Mouse (Mus musculus) MN1 (cell line): ENCODE data around the gene Chia1.
"Not testable (repeated sequence)": the region's sequence is repeated elsewhere in the genome, so short reads cannot be mapped to it uniquely, and the experiment has no call there.

ENCODE experiments used
- DNase-seq: peaks from one replicate; pipeline ENCODE4 v3.0.0-alpha.2; 2016; ENCODE audit warnings: low spot score

Chia1 gene

GRCm38 (mm10) chr3:106112929-106113328 is at the start of gene Chia1:
Chia1 (plus strand) TSS chr3:106113229.
- no peak for DNase-seq

GRCm38 (mm10) chr3:106067707-106068106 is 45.3 kb upstream of the Chia1 start:
- DNase-seq: not testable (repeated sequence)

- DNase-seq: no peak
These were observed 42.0 kb upstream of the Chia1 start for GRCm38 (mm10) chr3:106070994-106071393.

GRCm38 (mm10) chr3:106074824-106075223 is 38.2 kb upstream of the Chia1 start:
- DNase-seq: no peak

- DNase-seq: no peak
These were observed 14.0 kb downstream of the Chia1 start for GRCm38 (mm10) chr3:106126999-106127398.

- no peak for DNase-seq
These were observed 15.9 kb downstream of the Chia1 start for GRCm38 (mm10) chr3:106128807-106129493.

DNA sequence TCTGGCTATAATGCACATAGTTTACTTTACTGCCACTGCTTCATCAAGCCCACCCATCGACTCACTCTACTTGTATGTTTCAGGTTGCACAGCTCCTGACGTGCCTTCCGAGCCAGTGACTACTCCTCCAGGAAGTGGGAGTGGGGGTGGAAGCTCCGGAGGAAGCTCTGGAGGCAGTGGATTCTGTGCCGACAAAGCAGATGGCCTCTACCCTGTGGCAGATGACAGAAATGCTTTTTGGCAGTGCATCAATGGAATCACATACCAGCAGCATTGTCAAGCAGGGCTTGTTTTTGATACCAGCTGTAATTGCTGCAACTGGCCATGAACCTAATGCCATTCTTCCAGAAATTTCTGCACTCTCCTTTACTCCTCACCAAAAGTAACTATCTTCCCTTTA is 18.7 kb downstream of the Chia1 start:
- no peak for DNase-seq

DNA sequence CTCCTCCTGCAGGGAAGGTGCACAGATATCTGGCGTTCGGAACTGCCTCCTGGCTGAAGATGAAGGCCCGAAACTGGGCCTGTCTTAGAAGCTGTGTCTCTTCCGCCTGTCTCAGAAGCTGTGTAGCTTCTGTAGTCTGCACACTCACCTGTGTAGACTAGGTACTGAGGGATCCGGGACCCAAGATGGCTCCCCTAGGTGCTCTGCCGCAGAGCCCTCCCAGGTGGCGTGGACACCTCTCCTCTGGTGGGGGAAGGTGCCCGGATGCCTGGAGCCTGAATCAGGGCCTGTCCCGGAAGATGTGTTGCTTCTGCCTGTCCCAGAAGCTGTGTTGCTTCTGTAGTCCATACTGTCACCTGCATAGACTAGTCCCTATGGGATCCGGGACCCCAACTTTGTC is 31.1 kb downstream of the Chia1 start:
- DNase-seq: no peak

DNA sequence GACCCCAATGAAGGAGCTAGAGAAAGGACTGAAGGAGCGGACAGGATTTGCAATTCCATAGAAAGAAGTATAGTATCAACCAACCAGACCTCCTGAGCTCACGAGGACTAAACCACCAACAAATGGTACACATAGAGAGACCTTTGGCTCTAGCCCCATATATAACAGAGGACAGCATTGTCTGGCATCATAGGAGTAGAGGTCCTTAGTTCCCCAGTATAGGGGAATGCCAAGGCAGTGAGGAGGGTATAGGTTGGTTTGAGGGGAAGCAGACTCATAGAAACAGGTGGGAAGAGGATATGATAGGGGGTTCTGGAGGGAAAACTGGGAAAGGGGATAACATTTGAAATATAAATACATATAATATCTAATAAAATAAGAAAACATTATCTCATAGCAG is 41.4 kb downstream of the Chia1 start:
- no peak for DNase-seq

DNA sequence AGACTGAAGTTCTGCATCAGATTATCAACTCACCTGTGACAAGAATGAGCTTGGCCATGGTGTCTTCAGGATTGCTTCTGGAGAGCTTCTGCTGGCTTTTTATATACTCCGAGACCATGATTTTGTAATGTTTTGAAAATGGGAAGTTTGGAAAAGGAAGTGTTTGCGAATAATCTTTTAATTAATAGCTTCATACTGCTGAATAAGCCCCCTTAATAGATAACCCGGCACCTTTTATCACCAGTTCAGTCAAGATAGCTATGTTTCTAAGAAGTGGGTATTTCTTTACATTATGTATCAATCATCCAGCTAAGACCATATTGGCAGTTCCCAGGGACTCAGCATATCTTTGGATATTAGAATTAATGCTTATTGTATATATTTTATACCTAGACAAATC is 54.4 kb downstream of the Chia1 start, which contains the start of gene Chil3:
Gene Chil3, minus strand, starts transcription at position 101 of the 400 bp plus-strand sequence.
- DNase-seq: no peak

- DNase-seq: no peak
These were observed 57.6 kb downstream of the Chia1 start for GRCm38 (mm10) chr3:106170522-106171053.

- no peak for DNase-seq
These were observed 58.2 kb downstream of the Chia1 start for GRCm38 (mm10) chr3:106171135-106171731.

GRCm38 (mm10) chr3:106172506-106172905 is 59.5 kb downstream of the Chia1 start:
- not testable (repeated sequence) for DNase-seq

- not testable (repeated sequence) for DNase-seq
These were observed 61.9 kb downstream of the Chia1 start for GRCm38 (mm10) chr3:106174971-106175370.

GRCm38 (mm10) chr3:106177509-106178189 is 64.6 kb downstream of the Chia1 start:
- DNase-seq: no peak
